Mouse (Mus musculus) liver, postnatal 0 days (tissue): ENCODE results near the gene Tlk2.

Experiments
- CTCF ChIP-seq: sonication (generic); IDR thresholded peaks from 2 replicates; pipeline ENCODE4 v1.5.1; 2016; ENCODE audit warnings: antibody characterized with exemption, low read depth
- EP300 ChIP-seq: IDR thresholded peaks from 2 replicates; pipeline ENCODE4 v1.6.1; 2016; ENCODE audit warnings: antibody characterized with exemption, low read depth, mild to moderate bottlenecking

- TF ChIP-seq CTCF, result no peak
- no peak for TF ChIP-seq EP300
These were observed 148.5 kb downstream of the Tlk2 start for GRCm38 (mm10) chr11:105327101-105327500.
